Mouse (Mus musculus) mouse embryonic stem cell (cell line): ENCODE measurements around the gene Hbb-bh1.
"Not testable (repeated sequence)": the region's sequence is repeated elsewhere in the genome, so short reads cannot be mapped to it uniquely, and the experiment has no call there.

Source experiments
- in situ Hi-C, 2 experiments: fragments of 300-500 bp; cut with MboI; formaldehyde crosslinking; loops; 1 replicate in 1 of 2; 3 replicates in 1 of 2; pipeline ENCODE4 v1.14.3; 2019 to 2020; ENCODE audit warnings: low sequenced_read_pairs in 2 of 2, low pct_unique_long_range_greater_than_20kb in 1 of 2, mixed read lengths in 1 of 2; ENCODE audit not compliant: unreplicated experiment in 1 of 2

Hbb-bh1 gene

GRCm38 (mm10) chr7:103815085-103815484, 27.9 kb downstream of the Hbb-bh1 start:
- in situ Hi-C loops, result not testable (repeated sequence)

- in situ Hi-C loops, result no loop called here
These were observed 29.2 kb downstream of the Hbb-bh1 start, which contains the start of gene Hbb-bt for GRCm38 (mm10) chr7:103813766-103814165. Hbb-bt (minus strand) TSS chr7:103813996.

- in situ Hi-C loops, result not testable (repeated sequence)
These were observed 29.8 kb downstream of the Hbb-bh1 start for GRCm38 (mm10) chr7:103813152-103813551.

DNA sequence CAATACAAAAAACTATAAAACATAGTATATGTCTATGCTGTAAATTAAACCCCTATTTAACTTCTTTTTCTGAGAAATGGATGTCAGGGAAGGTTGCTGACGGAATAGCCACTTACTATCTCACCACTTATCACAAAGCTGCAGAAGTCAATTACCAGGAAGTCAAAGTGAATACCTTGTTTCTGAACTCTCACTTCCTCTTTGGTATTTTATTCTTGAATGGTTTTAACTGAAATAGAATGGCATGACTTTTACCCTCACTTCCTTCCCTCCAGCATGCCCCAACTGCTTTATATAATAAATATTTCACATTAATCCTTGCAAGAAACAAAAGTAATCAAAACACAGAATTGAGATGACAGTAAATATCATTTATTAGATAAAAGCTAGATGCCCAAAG, 30.8 kb downstream of the Hbb-bh1 start:
- in situ Hi-C loops, result no loop called here

GRCm38 (mm10) chr7:103811223-103811845, 31.6 kb downstream of the Hbb-bh1 start:
- in situ Hi-C loops, result no loop called here

GRCm38 (mm10) chr7:103810746-103811145, 32.2 kb downstream of the Hbb-bh1 start:
- in situ Hi-C loops, result no loop called here

DNA sequence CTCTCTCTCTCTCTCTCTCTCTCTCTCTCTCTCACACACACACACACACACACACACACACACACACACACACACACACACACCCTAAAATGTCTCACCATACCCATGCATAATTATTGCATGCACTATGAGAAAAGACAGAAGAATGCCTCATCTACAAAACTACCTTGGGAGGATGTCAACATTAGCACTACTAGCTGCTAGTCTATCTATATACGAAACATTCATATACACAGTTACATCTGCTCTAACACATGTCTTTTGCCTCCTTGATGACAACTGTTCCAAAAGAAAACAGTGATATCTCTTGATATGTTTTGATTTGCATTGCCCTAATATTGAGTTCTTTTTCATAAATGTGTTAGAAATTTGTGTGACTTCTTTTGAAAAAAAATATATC, 32.7 kb downstream of the Hbb-bh1 start:
- in situ Hi-C loops, result no loop called here

- in situ Hi-C loops, result no loop called here
These were observed 33.2 kb downstream of the Hbb-bh1 start for GRCm38 (mm10) chr7:103809801-103810155.

GRCm38 (mm10) chr7:103808971-103809800, 33.8 kb downstream of the Hbb-bh1 start:
- in situ Hi-C loops, result no loop called here

- in situ Hi-C loops, result not testable (repeated sequence)
These were observed 34.8 kb downstream of the Hbb-bh1 start for GRCm38 (mm10) chr7:103808120-103808519.

DNA sequence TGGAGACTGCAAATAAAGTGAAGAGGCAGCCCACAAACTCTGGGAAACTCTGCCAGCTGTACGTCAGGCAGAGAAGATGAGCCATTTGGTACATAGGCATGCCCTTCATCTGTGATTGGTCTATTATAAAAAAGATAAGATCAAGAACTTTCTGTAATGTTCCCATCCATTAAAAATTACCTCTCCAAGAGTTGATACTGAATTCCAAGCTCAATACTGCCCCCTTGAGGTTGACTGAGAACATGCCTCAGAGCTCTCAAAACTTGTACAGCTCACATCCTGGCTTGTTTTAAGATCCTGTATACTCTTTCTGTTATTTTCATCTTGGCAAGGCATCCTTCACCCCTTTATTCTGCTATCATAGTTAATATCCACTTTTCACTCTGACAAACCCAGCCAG, 36.1 kb downstream of the Hbb-bh1 start:
- in situ Hi-C loops, result no loop called here

- in situ Hi-C loops, result no loop called here
These were observed 50.1 kb downstream of the Hbb-bh1 start for GRCm38 (mm10) chr7:103792669-103793388.

DNA sequence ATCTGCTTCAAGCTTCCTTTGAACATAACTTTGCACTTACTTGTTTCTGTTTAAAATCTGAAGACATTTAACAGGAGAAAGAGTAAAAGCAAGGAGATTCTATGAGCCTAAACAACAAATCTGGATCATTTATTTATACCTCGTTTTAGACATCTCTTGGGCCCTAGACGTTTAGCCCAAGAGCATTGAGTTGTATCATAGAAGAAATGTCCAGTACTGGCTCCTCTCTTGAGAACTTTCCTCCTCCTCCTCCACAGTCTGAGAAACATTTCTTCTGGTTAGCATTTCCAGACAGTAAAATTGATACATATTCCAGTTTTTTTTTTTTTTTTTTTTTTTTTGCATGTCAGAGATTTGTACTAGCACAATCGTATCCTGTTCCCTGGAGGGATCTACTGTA, 51.2 kb downstream of the Hbb-bh1 start, which contains the start of gene Olfr67:
Olfr67 (minus strand) TSS at position 101 of the 400 bp plus-strand sequence.
- in situ Hi-C loops, result no loop called here
